Mouse (Mus musculus): ENCODE data around the gene Dnajc10. TPM values are rescaled to one million over a fixed set of nuclear protein-coding genes. Genes with fewer than 3 reads are reported as not detected.
A peak's percentile ranks its signal among the peaks of the same experiment; 100 is the strongest.

Dnajc10 gene
- polyA plus RNA-seq (2015; fragmentation: Nextera tagmentation; extraction: Ambion mirVana), result 15.8 and 17.7 TPM in 2 replicates

- peaks cover 18% of the 10 kb centered on the region for H3K4me1 ChIP-seq (replicated peaks)
- ATAC-seq (ENCODE audit: insufficient read depth), result peak; percentile 94
- H3K27ac ChIP-seq (replicated peaks), result peak within 1 kb of the TSS; percentile 96
- H3K27me3 ChIP-seq, result no peaks in the 10 kb centered on the region
- H3K36me3 ChIP-seq (replicated peaks), result peaks cover 9% of the 10 kb centered on the region; the same call in 1 of the 2 replicates
- WGBS (ENCODE audit: insufficient replicate concordance), result under 1% methylated on average over 70 of the region's 72 CpGs
- peak within 1 kb of the TSS; percentile 88 for H3K4me2 ChIP-seq
- peak within 1 kb of the TSS; percentile 90 for H3K9ac ChIP-seq
- H3K9me3 ChIP-seq (replicated peaks), result no peaks in the 10 kb centered on the region
- peak within 1 kb of the TSS; percentile 95 for H3K4me3 ChIP-seq (replicated peaks)
Measured at GRCm38 (mm10) chr2:80315242-80316161, at the start of gene Dnajc10. Dnajc10 (plus strand) TSS chr2:80315466.

GRCm38 (mm10) chr2:80266894-80267293 lies 48.4 kb upstream of the Dnajc10 start:
- Histone ChIP-seq H3K9me3 (replicated peaks) (no peaks in the 10 kb centered on the region), H3K9ac (no peak overlapping the region), H3K27me3 (no peaks in the 10 kb centered on the region), H3K36me3 (replicated peaks) (no peaks in the 10 kb centered on the region), H3K27ac (replicated peaks) (no peak overlapping the region), H3K4me1 (replicated peaks) (no peaks in the 10 kb centered on the region), H3K4me3 (replicated peaks) (no peak overlapping the region), H3K4me2 (peak overlapping the region; percentile 14; the same call in 1 of the 2 replicates)
- 8% methylated on average over 11 of the region's 11 CpGs for WGBS (ENCODE audit: insufficient replicate concordance)
- ATAC-seq (ENCODE audit: insufficient read depth), result no peak

- Histone ChIP-seq H3K36me3 (replicated peaks) (no peaks in the 10 kb centered on the region), H3K9ac (no peak overlapping the region), H3K4me1 (replicated peaks) (no peaks in the 10 kb centered on the region), H3K27me3 (no peaks in the 10 kb centered on the region), H3K27ac (replicated peaks) (no peak overlapping the region), H3K4me3 (replicated peaks) (no peak overlapping the region), H3K9me3 (replicated peaks) (no peaks in the 10 kb centered on the region), H3K4me2 (no peak overlapping the region)
- no peak for ATAC-seq (ENCODE audit: insufficient read depth)
- WGBS (ENCODE audit: insufficient replicate concordance), result 51% methylated on average over 4 of the region's 4 CpGs
Measured at GRCm38 (mm10) chr2:80268053-80268452, 47.2 kb upstream of the Dnajc10 start.

- Histone ChIP-seq H3K36me3 (replicated peaks) (no peaks in the 10 kb centered on the region), H3K9me3 (replicated peaks) (no peaks in the 10 kb centered on the region), H3K4me3 (replicated peaks) (no peak overlapping the region), H3K27ac (replicated peaks) (no peak overlapping the region), H3K4me2 (no peak overlapping the region), H3K9ac (no peak overlapping the region), H3K27me3 (no peaks in the 10 kb centered on the region), H3K4me1 (replicated peaks) (no peaks in the 10 kb centered on the region)
- ATAC-seq (ENCODE audit: insufficient read depth), result no peak
- 50% methylated on average over 1 of the region's 1 CpGs for WGBS (ENCODE audit: insufficient replicate concordance)
Measured at GRCm38 (mm10) chr2:80271431-80271830, 43.8 kb upstream of the Dnajc10 start.

- no peaks in the 10 kb centered on the region for H3K9me3 ChIP-seq (replicated peaks)
- H3K4me3 ChIP-seq (replicated peaks), result no peak overlapping the region
- H3K4me2 ChIP-seq, result no peak overlapping the region
- H3K27me3 ChIP-seq, result no peaks in the 10 kb centered on the region
- H3K9ac ChIP-seq, result no peak overlapping the region
- H3K27ac ChIP-seq (replicated peaks), result no peak overlapping the region
- ATAC-seq (ENCODE audit: insufficient read depth), result no peak
- WGBS (ENCODE audit: insufficient replicate concordance), result 44% methylated on average over 3 of the region's 3 CpGs
- H3K36me3 ChIP-seq (replicated peaks), result no peaks in the 10 kb centered on the region
- H3K4me1 ChIP-seq (replicated peaks), result no peaks in the 10 kb centered on the region
Measured at GRCm38 (mm10) chr2:80273038-80273437, 42.2 kb upstream of the Dnajc10 start.

- Histone ChIP-seq H3K27ac (replicated peaks) (no peak overlapping the region), H3K36me3 (replicated peaks) (no peaks in the 10 kb centered on the region), H3K4me2 (no peak overlapping the region), H3K4me3 (replicated peaks) (no peak overlapping the region), H3K4me1 (replicated peaks) (no peaks in the 10 kb centered on the region), H3K27me3 (no peaks in the 10 kb centered on the region), H3K9ac (no peak overlapping the region), H3K9me3 (replicated peaks) (no peaks in the 10 kb centered on the region)
- no peak for ATAC-seq (ENCODE audit: insufficient read depth)
- 55% methylated on average over 4 of the region's 4 CpGs for WGBS (ENCODE audit: insufficient replicate concordance)
Measured at GRCm38 (mm10) chr2:80273763-80274162, 41.5 kb upstream of the Dnajc10 start.

GRCm38 (mm10) chr2:80275136-80275535 lies 40.1 kb upstream of the Dnajc10 start:
- H3K4me1 ChIP-seq (replicated peaks), result no peaks in the 10 kb centered on the region
- no peaks in the 10 kb centered on the region for H3K9me3 ChIP-seq (replicated peaks)
- 39% methylated on average over 2 of the region's 2 CpGs for WGBS (ENCODE audit: insufficient replicate concordance)
- no peak overlapping the region for H3K27ac ChIP-seq (replicated peaks)
- H3K4me2 ChIP-seq, result no peak overlapping the region
- no peak for ATAC-seq (ENCODE audit: insufficient read depth)
- H3K9ac ChIP-seq, result no peak overlapping the region
- no peaks in the 10 kb centered on the region for H3K27me3 ChIP-seq
- H3K4me3 ChIP-seq (replicated peaks), result no peak overlapping the region
- no peaks in the 10 kb centered on the region for H3K36me3 ChIP-seq (replicated peaks)

GRCm38 (mm10) chr2:80282214-80282613 lies 33.1 kb upstream of the Dnajc10 start:
- Histone ChIP-seq H3K9me3 (replicated peaks) (no peaks in the 10 kb centered on the region), H3K4me3 (replicated peaks) (no peak overlapping the region), H3K4me2 (no peak overlapping the region), H3K27me3 (no peaks in the 10 kb centered on the region), H3K36me3 (replicated peaks) (no peaks in the 10 kb centered on the region), H3K4me1 (replicated peaks) (no peaks in the 10 kb centered on the region), H3K9ac (no peak overlapping the region), H3K27ac (replicated peaks) (no peak overlapping the region)
- ATAC-seq (ENCODE audit: insufficient read depth), result no peak
- 45% methylated on average over 2 of the region's 2 CpGs for WGBS (ENCODE audit: insufficient replicate concordance)

- no peaks in the 10 kb centered on the region for H3K27me3 ChIP-seq
- ATAC-seq (ENCODE audit: insufficient read depth), result no peak
- 62% methylated on average over 4 of the region's 4 CpGs for WGBS (ENCODE audit: insufficient replicate concordance)
- no peaks in the 10 kb centered on the region for H3K9me3 ChIP-seq (replicated peaks)
- no peak overlapping the region for H3K4me2 ChIP-seq
- no peaks in the 10 kb centered on the region for H3K4me1 ChIP-seq (replicated peaks)
- no peak overlapping the region for H3K9ac ChIP-seq
- no peak overlapping the region for H3K27ac ChIP-seq (replicated peaks)
- no peak overlapping the region for H3K4me3 ChIP-seq (replicated peaks)
- H3K36me3 ChIP-seq (replicated peaks), result no peaks in the 10 kb centered on the region
Measured at GRCm38 (mm10) chr2:80286397-80286796, 28.9 kb upstream of the Dnajc10 start.

GRCm38 (mm10) chr2:80292172-80292571 lies 23.1 kb upstream of the Dnajc10 start, which contains the start of gene Prdx6b:
Prdx6b (plus strand) TSS chr2:80292472.
- ATAC-seq (ENCODE audit: insufficient read depth), result no peak
- WGBS (ENCODE audit: insufficient replicate concordance), result 50% methylated on average over 8 of the region's 8 CpGs
- Histone ChIP-seq H3K27me3 (no peaks in the 10 kb centered on the region), H3K9ac (no peak within 1 kb of the TSS), H3K36me3 (replicated peaks) (no peaks in the 10 kb centered on the region), H3K27ac (replicated peaks) (no peak within 1 kb of the TSS), H3K4me3 (replicated peaks) (no peak within 1 kb of the TSS), H3K9me3 (replicated peaks) (no peaks in the 10 kb centered on the region), H3K4me2 (no peak within 1 kb of the TSS), H3K4me1 (replicated peaks) (no peaks in the 10 kb centered on the region)

- Histone ChIP-seq H3K27me3 (no peaks in the 10 kb centered on the region), H3K36me3 (replicated peaks) (no peaks in the 10 kb centered on the region), H3K4me2 (no peak overlapping the region), H3K9ac (no peak overlapping the region), H3K4me3 (replicated peaks) (no peak overlapping the region), H3K27ac (replicated peaks) (no peak overlapping the region), H3K9me3 (replicated peaks) (no peaks in the 10 kb centered on the region), H3K4me1 (replicated peaks) (no peaks in the 10 kb centered on the region)
- WGBS (ENCODE audit: insufficient replicate concordance), result 27% methylated on average over 3 of the region's 3 CpGs
- no peak for ATAC-seq (ENCODE audit: insufficient read depth)
Measured at GRCm38 (mm10) chr2:80298334-80298733, 16.9 kb upstream of the Dnajc10 start.

Measured in liver, embryonic 15.5 days (tissue).